Mouse (Mus musculus): ENCODE measurements around the gene Ptpro.

- TF ChIP-seq POLR2A (IDR thresholded peaks at IDR 0.05; ENCODE audit: low read depth, low read length) (no peak), CTCF (IDR thresholded peaks at IDR 0.05; ENCODE audit: borderline replicate concordance, insufficient read depth, low read length) (no peak)
Measured at GRCm38 (mm10) chr6:137217841-137218463, 34.2 kb upstream of the Ptpro start.

Data from embryonic fibroblast, embryonic 13.5 days (primary cell).